Mouse (Mus musculus): ENCODE measurements around the gene Apbb2.

GRCm38 (mm10) chr5:66315791-66316190, 302.8 kb downstream of the Apbb2 start:
- TF ChIP-seq CTCF (IDR thresholded peaks at IDR 0.05; ENCODE audit: control insufficient read depth, insufficient read depth, insufficient replicate concordance, low read depth, low read length) (no peak), POLR2A (IDR thresholded peaks at IDR 0.05; ENCODE audit: control insufficient read depth, low read depth, low read length) (no peak)
